Mouse (Mus musculus) kidney, adult 10 weeks (tissue): ENCODE data around the gene Rbm8a2. TPM values are rescaled to one million over a fixed set of nuclear protein-coding genes. Genes with fewer than 3 reads are reported as not detected.

Source experiments
- polyA plus RNA-seq: library from polyadenylated mRNA; stranded (reverse); fragments of 350-450 nt; fragmentation: Illumina TruSeq; extraction: RNeasy Lipid Tissue Mini Kit (QIAGEN cat#74804); gene quantifications from one replicate; pipeline ENCODE4 v1.2.3, GENCODE M21; 2014; ENCODE audit warnings: low read depth, low replicate concordance

Rbm8a2 gene
- polyA plus RNA-seq: not detected

GRCm38 (mm10) chr1:175979014-175979413 lies at the start of gene Rbm8a2:
Gene Rbm8a2, minus strand, starts transcription at chr1:175979114.

Other genes with a start within 250 kb of the Rbm8a2 start
- gene Exo1, start 98.5 kb downstream of the Rbm8a2 start, polyA plus RNA-seq: 0.97 TPM
- not detected for gene Gm38100, start 58.8 kb downstream of the Rbm8a2 start, polyA plus RNA-seq